Mouse (Mus musculus) NIH3T3 (cell line): ENCODE results near the gene Ptprq.

Source experiments
- DNase-seq: peaks from one replicate; pipeline ENCODE4 v3.0.0-alpha.2; 2012; ENCODE audit warnings: low read depth

Gene Ptprq

GRCm38 (mm10) chr10:107488654-107489315 lies 231.1 kb downstream of the Ptprq start:
- no peak for DNase-seq

- no peak for DNase-seq
Measured at GRCm38 (mm10) chr10:107486770-107487169, 233.1 kb downstream of the Ptprq start.

GRCm38 (mm10) chr10:107485870-107486269 lies 234.0 kb downstream of the Ptprq start, which contains the start of gene Myf5:
TSS of gene Myf5 (minus strand) at chr10:107486134.
- no peak for DNase-seq

- DNase-seq, result no peak
Measured at GRCm38 (mm10) chr10:107484050-107484449, 235.8 kb downstream of the Ptprq start.

- no peak for DNase-seq
Measured at GRCm38 (mm10) chr10:107473497-107473896, 246.4 kb downstream of the Ptprq start.

- DNase-seq, result no peak
Measured at GRCm38 (mm10) chr10:107471712-107472111, 248.1 kb downstream of the Ptprq start.

- DNase-seq, result no peak
Measured at GRCm38 (mm10) chr10:107467819-107468218, 252.0 kb downstream of the Ptprq start.
